8 mouse cellular contexts compared by ENCODE assay signal in the genomic region with DNA sequence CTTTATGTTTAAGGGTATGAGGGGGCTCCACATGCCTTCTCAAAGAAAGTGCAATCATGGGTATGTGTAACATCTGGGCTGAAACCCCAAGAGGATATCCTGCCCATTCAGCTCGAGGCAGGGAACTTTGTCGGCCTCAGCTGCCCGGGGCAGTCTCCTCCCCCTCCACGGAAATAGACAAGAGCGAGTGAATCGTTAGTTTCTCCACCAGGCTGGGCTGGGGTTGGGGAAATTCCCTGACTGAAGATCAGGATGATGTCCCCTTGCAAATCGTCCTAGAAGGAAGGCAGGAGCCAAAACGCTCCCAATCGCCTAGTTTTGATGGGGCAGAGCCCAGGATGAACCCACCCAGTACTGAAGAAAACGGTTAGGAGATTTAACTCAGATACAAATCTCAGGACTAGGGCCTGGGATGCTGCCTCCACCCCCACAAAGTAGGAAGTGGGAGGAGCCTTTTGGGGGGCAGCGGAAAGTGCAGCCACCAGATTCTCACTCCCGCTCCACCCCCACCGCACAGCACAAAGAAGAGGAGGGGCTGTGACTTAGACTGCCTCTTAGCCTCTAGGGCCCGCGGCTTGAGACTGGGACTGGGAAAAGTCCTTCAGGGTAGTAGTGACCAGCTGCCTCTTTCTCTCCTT.
DNase-seq lines count a peak whose midpoint lies in the region.

No protein-coding gene starts in this region.

- peak; percentile 62 for DNase-seq in ovary, postnatal 36 days (ENCODE audit: low spot score)
- no peak for DNase-seq in ovary, postnatal 10 days (ENCODE audit: low spot score)
- DNase-seq in embryo, embryonic 11 days: peak; percentile 90
- peak; percentile 93 to 94 for DNase-seq in heart, adult 9 months (ENCODE audit: low spot score in 2 of 2)
- peak; percentile 77 for DNase-seq in kidney, adult 8-10 months
- peak; percentile 95 for DNase-seq in lung, postnatal 10 days
- DNase-seq in skeletal muscle tissue, adult 2 months (ENCODE audit: low read depth, low spot score): peak; percentile 83
- DNase-seq in layer of hippocampus, adult 11-12 months (ENCODE audit: low spot score): no peak

Comparison
In these comparisons a context has a peak if more than half of its experiments do, and no peak if none do; other contexts are left out.
1. DNase-seq: peak in ovary, postnatal 36 days (single experiment), embryo, embryonic 11 days (single experiment), heart, adult 9 months (2 of 2), kidney, adult 8-10 months (2 of 2), lung, postnatal 10 days (single experiment) and skeletal muscle tissue, adult 2 months (single experiment); none in ovary, postnatal 10 days (single experiment) and layer of hippocampus, adult 11-12 months (single experiment).